Mouse (Mus musculus) lung, embryonic 16.5 days (tissue): ENCODE measurements at regions not wholly inside any gene's neighbourhood (a gene's known extent, or its start where the extent isn't known, plus 50 kb on each side); places are given as distances from the start of the nearest gene placed in this dataset.
"Not testable (repeated sequence)": the region's sequence is repeated elsewhere in the genome, so short reads cannot be mapped to it uniquely, and the experiment has no call there.

ENCODE experiments used
- ATAC-seq: fragments of 200-750 bp; cut with Nextera tagmentation; 2 replicates; pipeline ENCODE4 v1.8.0; 2017; ENCODE audit warnings: low read depth, mild to moderate bottlenecking, moderate library complexity
- H3K27ac ChIP-seq: fragments of 300-500 bp; sonication (generic); 2 replicates; pipeline ENCODE4 v1.5.1; 2014; ENCODE audit warnings: mild to moderate bottlenecking, control low read depth, low read length
- H3K27me3 ChIP-seq: fragments of 300-500 bp; sonication (generic); 2 replicates; pipeline ENCODE4 v1.6.1; 2014; ENCODE audit warnings: low read depth, low read length, mixed read lengths; ENCODE audit not compliant: control insufficient read depth, insufficient read depth
- H3K36me3 ChIP-seq: fragments of 300-500 bp; sonication (generic); 2 replicates; pipeline ENCODE4 v1.6.1; 2014; ENCODE audit warnings: low read length; ENCODE audit not compliant: control insufficient read depth, insufficient read depth
- H3K4me1 ChIP-seq: fragments of 300-500 bp; sonication (generic); replicated peaks from 2 replicates; pipeline ENCODE4 v1.6.1; 2014; ENCODE audit warnings: low read length, mixed read lengths; ENCODE audit not compliant: control insufficient read depth, insufficient read depth
- H3K4me2 ChIP-seq: fragments of 300-500 bp; sonication (generic); 2 replicates; pipeline ENCODE4 v1.6.1; 2014; ENCODE audit warnings: low read depth, low read length, control low read depth
- H3K4me3 ChIP-seq: fragments of 300-500 bp; sonication (generic); 2 replicates; pipeline ENCODE4 v1.5.1; 2014; ENCODE audit warnings: mild to moderate bottlenecking, low read length, control low read depth
- H3K9ac ChIP-seq: fragments of 300-500 bp; sonication (generic); 2 replicates; pipeline ENCODE4 v1.6.1; 2014; ENCODE audit warnings: low read length, control low read depth
- H3K9me3 ChIP-seq: fragments of 300-500 bp; sonication (generic); 2 replicates; pipeline ENCODE4 v1.6.1; 2016; ENCODE audit warnings: low read length; ENCODE audit not compliant: control insufficient read depth
- WGBS: fragments of 180-500 bp; shearing (Covaris S2); extraction: QIAGEN DNeasy Blood & Tissue Kit; methylation state at CpG from one replicate; pipeline ENCODE4 v1.1.7; 2014; 5-methylcytosine and 5-hydroxymethylcytosine counted together

DNA sequence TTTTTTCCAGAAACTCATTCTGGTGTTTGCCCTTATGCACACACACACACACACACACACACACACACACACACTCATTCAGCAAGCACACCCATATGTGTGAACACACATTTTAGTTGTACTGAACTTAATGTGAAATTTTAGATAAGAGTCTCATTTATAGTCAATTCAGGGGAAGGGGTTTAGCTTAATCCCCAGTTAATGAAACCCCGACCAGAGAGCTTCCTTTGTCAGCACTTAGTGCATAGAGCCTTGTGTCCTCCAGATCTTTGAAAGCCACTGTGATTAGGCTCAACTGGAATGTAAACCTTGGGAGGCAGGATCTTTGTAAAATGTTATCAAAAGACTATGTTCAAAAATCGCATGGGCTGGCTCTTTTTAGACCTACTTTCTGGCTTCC, 53.4 kb downstream of the Rps12 start:
- Histone ChIP-seq H3K36me3 (no peaks in the 10 kb centered on the region), H3K4me2 (no peak overlapping the region), H3K27ac (no peak overlapping the region), H3K4me3 (no peak overlapping the region), H3K9ac (no peak overlapping the region), H3K4me1 (no peaks in the 10 kb centered on the region), H3K9me3 (no peaks in the 10 kb centered on the region), H3K27me3 (no peaks in the 10 kb centered on the region)
- WGBS, result 36% methylated on average over 2 of the region's 2 CpGs
- no peak for ATAC-seq

DNA sequence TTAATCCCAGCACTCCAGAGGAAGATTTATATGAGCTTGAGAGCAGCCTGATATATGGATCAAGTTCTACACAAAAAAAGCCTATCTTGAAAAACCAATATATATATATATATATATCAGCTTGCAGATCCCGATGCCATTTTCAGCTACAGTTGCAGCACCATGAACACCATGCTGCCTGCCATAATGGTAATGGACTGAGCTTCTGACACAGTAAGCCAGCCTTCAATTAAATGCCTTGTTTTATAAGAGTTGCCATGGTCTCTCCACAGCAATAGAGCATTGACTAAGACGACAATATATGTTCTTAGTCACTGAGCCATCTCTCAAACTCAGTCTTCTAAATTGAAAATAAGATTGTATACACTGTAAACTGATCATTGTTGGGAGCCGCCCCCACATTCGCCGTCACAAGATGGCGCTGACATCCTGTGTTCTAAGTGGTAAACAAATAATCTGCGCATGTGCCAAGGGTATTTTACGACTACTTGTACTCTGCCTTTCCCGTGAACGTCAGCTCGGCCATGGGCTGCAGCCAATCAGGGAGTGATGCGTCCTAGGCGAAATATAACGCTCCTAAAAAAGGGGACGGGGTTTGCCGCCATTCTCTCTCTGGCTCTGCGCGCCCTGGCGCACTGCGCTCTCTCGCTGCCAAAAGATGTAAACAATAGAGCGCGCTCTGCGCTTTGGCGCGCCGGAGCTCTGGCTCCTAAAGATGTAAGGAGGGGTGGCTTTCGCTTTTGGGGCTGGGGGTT, 60.9 kb downstream of the Rps12 start:
- not testable (repeated sequence) for H3K4me1 ChIP-seq, H3K4me3 ChIP-seq, H3K27me3 ChIP-seq, H3K27ac ChIP-seq, H3K9me3 ChIP-seq, H3K4me2 ChIP-seq, H3K36me3 ChIP-seq, H3K9ac ChIP-seq, ATAC-seq
- 86% methylated on average over 23 of the region's 28 CpGs for WGBS

DNA sequence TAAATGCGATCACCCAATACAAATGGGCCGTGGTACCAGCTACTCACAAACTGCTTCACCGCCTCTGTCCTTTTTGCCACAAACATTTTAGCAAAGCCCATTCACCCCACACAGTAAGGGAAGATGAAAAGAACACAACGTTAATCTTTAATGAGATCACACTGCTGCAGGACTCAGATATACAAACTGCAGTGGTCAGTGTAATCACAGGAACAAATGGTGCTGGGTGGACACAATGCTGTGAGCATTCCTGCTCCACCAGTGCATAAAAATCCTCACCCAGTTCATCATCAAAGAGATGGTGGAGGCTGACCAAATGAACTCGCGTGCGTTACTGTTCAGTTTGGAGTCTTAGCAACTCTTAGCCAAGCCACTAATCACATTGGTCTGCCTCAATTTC, 69.0 kb downstream of the Rps12 start:
- H3K36me3 ChIP-seq, result no peaks in the 10 kb centered on the region
- WGBS, result 83% methylated on average over 7 of the region's 7 CpGs
- H3K27ac ChIP-seq, result no peak overlapping the region
- H3K4me1 ChIP-seq, result no peaks in the 10 kb centered on the region
- H3K27me3 ChIP-seq, result no peaks in the 10 kb centered on the region
- ATAC-seq, result no peak
- no peak overlapping the region for H3K4me2 ChIP-seq
- H3K9me3 ChIP-seq, result no peaks in the 10 kb centered on the region
- no peak overlapping the region for H3K9ac ChIP-seq
- no peak overlapping the region for H3K4me3 ChIP-seq

DNA sequence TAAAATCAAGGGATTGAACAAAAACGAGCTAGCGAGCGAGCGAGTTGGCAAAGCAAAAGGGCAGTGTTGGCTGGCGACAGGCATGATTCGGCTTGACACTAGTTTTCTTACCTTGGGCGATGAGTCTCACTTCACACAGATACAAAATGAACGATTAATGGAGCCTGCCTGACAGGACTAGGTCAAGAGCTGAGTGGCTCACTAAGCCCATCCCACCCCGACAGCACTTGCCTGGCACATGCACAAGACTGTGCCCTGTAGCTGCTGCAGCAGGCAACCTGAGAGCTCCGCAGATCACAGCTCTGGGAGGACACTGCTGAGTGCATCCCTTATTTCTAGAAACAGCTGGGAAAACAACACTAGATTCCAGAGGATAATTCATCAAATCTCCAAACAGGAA, 71.6 kb downstream of the Rps12 start:
- WGBS, result 83% methylated on average over 10 of the region's 10 CpGs
- H3K27ac ChIP-seq, result no peak overlapping the region
- ATAC-seq, result no peak
- no peaks in the 10 kb centered on the region for H3K36me3 ChIP-seq
- no peak overlapping the region for H3K4me3 ChIP-seq
- H3K4me1 ChIP-seq, result 0 out of 2 replicates have a peak, but pooled peaks cover 7% of the 10 kb centered on the region
- H3K9me3 ChIP-seq, result no peaks in the 10 kb centered on the region
- H3K27me3 ChIP-seq, result no peaks in the 10 kb centered on the region
- H3K4me2 ChIP-seq, result no peak overlapping the region
- H3K9ac ChIP-seq, result no peak overlapping the region

DNA sequence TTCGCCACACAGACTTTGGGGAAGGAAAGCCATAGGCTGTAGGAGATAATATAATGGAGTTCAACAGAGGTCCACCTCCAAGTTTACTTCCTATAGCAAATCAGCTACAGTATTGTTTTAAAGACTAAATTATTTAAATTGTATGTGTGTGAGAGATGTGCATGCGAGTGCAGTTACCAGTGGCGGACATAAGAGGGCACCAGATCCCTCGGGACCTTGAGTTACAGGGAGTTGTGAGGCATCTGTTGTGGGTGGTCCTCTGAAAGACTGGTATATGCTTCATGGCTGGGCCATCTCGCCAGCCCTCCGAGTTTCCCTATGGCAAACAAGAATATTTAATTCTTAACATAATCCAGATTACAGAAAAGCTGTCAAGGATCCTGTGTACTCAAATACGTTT, 72.0 kb downstream of the Rps12 start:
- H3K9ac ChIP-seq, result no peak overlapping the region
- no peaks in the 10 kb centered on the region for H3K9me3 ChIP-seq
- no peak for ATAC-seq
- H3K4me3 ChIP-seq, result no peak overlapping the region
- H3K4me2 ChIP-seq, result no peak overlapping the region
- 0 out of 2 replicates have a peak, but pooled peaks cover 7% of the 10 kb centered on the region for H3K4me1 ChIP-seq
- no peaks in the 10 kb centered on the region for H3K27me3 ChIP-seq
- no peak overlapping the region for H3K27ac ChIP-seq
- no peaks in the 10 kb centered on the region for H3K36me3 ChIP-seq
- 88% methylated on average over 7 of the region's 7 CpGs for WGBS

DNA sequence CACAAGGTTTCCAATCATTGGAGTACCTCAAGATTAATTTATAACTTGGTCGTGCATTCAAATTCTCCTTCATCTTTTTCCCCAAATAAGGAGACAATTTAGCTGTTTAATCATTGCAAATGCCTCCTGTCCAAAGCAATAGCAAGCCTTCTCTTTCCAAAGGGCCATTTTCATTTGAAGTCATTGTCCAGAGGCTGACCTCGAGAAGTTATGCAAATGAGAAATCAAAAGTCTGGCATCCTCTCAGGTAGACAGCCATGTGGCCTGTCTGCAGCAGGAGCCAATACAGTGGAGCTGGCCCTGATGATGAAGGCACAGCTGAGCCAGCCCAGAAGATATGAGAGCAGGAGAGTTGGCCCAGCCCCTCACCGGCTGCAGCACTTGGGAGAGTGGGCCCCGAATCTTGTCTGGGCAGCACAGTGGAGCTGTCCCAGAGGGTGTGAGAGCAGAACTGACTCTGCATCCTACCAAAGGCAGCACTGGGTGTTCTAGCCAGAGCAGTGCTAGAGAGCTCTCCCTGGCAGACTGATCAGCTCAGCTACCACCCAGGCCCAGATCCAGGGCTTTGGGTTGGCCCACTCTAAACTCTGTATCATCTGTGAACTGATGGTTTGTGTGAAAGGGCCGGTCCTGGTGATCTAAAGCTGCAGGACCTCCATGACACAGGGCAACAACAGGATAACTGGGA, 74.2 kb downstream of the Rps12 start:
- no peak overlapping the region for H3K4me2 ChIP-seq

DNA sequence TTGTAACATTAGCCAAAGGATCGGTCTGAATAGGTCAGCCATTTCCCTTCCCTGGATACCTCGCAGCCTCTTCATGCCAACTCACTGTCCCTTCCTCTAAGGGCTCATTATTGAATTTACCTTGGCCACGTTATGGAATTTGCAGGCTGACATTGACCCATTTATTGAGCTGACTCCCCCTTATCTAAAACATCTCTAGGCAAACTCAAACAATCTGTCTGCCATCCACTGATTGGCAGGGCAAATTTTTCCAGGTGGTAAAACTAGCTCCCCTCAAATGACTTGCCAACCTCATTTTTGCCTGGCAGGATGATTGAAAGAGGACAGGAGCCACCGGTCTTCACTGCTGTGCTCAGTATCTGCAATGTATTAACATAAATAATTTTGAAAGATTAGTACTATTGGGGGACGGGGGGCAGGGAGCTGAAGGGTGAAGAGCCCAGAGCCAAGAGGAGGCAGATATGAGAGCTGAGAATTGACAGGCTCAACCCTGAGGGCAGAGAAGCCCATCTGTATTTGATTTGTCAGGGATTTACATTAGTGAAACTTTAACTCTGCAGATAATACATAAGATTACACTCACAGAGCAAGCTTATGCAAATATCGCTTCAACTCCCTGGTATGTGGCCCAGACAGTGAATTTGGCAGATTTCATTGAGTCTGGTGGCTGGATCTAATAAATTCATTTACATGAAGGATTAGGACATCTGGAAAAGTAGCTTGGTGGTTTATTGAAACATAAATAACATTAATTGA, 75.5 kb downstream of the Rps12 start:
- H3K4me2 ChIP-seq, result no peak overlapping the region
- no peaks in the 10 kb centered on the region for H3K36me3 ChIP-seq
- H3K4me1 ChIP-seq, result 0 out of 2 replicates have a peak, but pooled peaks cover 7% of the 10 kb centered on the region
- H3K4me3 ChIP-seq, result no peak overlapping the region
- H3K27me3 ChIP-seq, result no peaks in the 10 kb centered on the region
- no peak overlapping the region for H3K9ac ChIP-seq
- 27% methylated on average over 6 of the region's 6 CpGs for WGBS
- ATAC-seq, result no peak
- no peaks in the 10 kb centered on the region for H3K9me3 ChIP-seq
- H3K27ac ChIP-seq, result no peak overlapping the region

More for the DNA sequence above, 74.2 kb downstream of the Rps12 start:
- Histone ChIP-seq H3K9ac (no peak overlapping the region), H3K27ac (no peak overlapping the region), H3K36me3 (no peaks in the 10 kb centered on the region), H3K9me3 (no peaks in the 10 kb centered on the region), H3K4me3 (no peak overlapping the region), H3K27me3 (no peaks in the 10 kb centered on the region), H3K4me1 (0 out of 2 replicates have a peak, but pooled peaks cover 7% of the 10 kb centered on the region)
- 33% methylated on average over 5 of the region's 5 CpGs for WGBS
- peak; percentile 69 for ATAC-seq

DNA sequence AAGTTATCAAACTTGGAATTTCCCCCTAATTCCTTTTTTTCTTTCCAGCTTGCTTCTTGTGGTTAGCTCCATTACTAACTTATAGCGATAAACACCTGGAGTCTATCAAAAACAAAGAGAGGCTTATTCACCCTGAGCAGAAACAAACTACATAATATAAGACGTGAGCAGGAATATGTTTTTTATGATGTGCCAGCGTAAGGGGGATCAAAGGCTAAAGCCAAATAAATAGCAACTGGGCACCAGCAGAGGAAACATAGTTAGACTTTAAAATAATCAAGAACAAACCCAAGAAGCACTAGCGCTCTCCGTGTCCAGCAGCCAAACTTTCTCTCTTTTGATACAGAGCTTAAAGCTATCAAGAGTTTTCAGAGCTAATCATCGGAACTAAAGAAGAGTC, 76.1 kb downstream of the Rps12 start:
- Histone ChIP-seq H3K36me3 (no peaks in the 10 kb centered on the region), H3K4me2 (no peak overlapping the region), H3K9me3 (no peaks in the 10 kb centered on the region), H3K9ac (no peak overlapping the region), H3K27ac (no peak overlapping the region), H3K4me3 (no peak overlapping the region), H3K4me1 (0 out of 2 replicates have a peak, but pooled peaks cover 7% of the 10 kb centered on the region), H3K27me3 (no peaks in the 10 kb centered on the region)
- no peak for ATAC-seq
- WGBS, result 52% methylated on average over 6 of the region's 6 CpGs

DNA sequence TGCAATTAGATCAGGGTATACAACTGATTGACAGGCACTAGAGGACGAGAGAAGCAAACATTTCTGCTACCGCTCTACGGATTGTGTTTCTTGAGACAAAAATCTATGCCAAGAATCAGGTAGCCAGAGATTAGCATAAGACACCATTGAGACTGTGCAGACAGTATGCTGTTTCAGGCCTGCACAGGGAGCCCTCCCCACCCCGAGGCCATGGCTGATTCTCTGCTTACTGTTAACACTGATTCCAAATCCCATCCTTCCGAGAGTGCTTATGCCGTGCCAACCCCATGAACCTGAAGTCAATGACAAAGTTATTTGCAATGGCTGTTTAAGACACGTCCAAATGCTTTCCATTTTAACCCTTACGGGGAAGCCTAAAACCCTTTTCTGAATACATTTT, 78.8 kb downstream of the Rps12 start:
- no peaks in the 10 kb centered on the region for H3K36me3 ChIP-seq
- 80% methylated on average over 8 of the region's 8 CpGs for WGBS
- no peak overlapping the region for H3K4me3 ChIP-seq
- H3K27ac ChIP-seq, result no peak overlapping the region
- H3K27me3 ChIP-seq, result no peaks in the 10 kb centered on the region
- H3K4me2 ChIP-seq, result no peak overlapping the region
- no peak for ATAC-seq
- H3K4me1 ChIP-seq, result 0 out of 2 replicates have a peak, but pooled peaks cover 7% of the 10 kb centered on the region
- no peaks in the 10 kb centered on the region for H3K9me3 ChIP-seq
- H3K9ac ChIP-seq, result no peak overlapping the region
